Mouse (Mus musculus) intestine, postnatal 0 days (tissue): ENCODE results near the gene Setd1a. TPM values are rescaled to one million over a fixed set of nuclear protein-coding genes. Genes with fewer than 3 reads are reported as not detected.

Experiments used
- ATAC-seq: fragments of 200-750 bp; cut with Nextera tagmentation; 2 replicates; pipeline ENCODE4 v1.8.0; 2017; ENCODE audit warnings: mild to moderate bottlenecking, moderate TSS enrichment, moderate library complexity
- H3K27ac ChIP-seq: fragments of 300-500 bp; sonication (generic); 2 replicates; pipeline ENCODE4 v1.5.1; 2014; ENCODE audit warnings: mild to moderate bottlenecking, low read depth, low read length, moderate library complexity
- H3K27me3 ChIP-seq: fragments of 300-500 bp; sonication (generic); replicated peaks from 2 replicates; pipeline ENCODE4 v1.6.1; 2014; ENCODE audit warnings: low read length, mixed read lengths; ENCODE audit not compliant: control insufficient read depth, insufficient read depth
- H3K36me3 ChIP-seq: fragments of 300-500 bp; sonication (generic); 2 replicates; pipeline ENCODE4 v1.6.1; 2014; ENCODE audit warnings: mild to moderate bottlenecking, moderate library complexity; ENCODE audit not compliant: control insufficient read depth, insufficient read depth
- H3K4me1 ChIP-seq: fragments of 300-500 bp; sonication (generic); replicated peaks from 2 replicates; pipeline ENCODE4 v1.6.1; 2014; ENCODE audit warnings: antibody characterized with exemption, low read length, mixed read lengths; ENCODE audit not compliant: control insufficient read depth, insufficient read depth
- H3K4me2 ChIP-seq: fragments of 300-500 bp; sonication (generic); replicated peaks from 2 replicates; pipeline ENCODE4 v1.6.1; 2014; ENCODE audit warnings: low read depth, mild to moderate bottlenecking, moderate library complexity
- H3K4me3 ChIP-seq: fragments of 300-500 bp; sonication (generic); 2 replicates; pipeline ENCODE4 v1.5.1; 2014; ENCODE audit warnings: low read depth, low read length
- H3K9ac ChIP-seq: fragments of 300-500 bp; sonication (generic); 2 replicates; pipeline ENCODE4 v1.6.1; 2014; ENCODE audit warnings: mild to moderate bottlenecking, low read depth, low read length
- H3K9me3 ChIP-seq: fragments of 300-500 bp; sonication (generic); 2 replicates; pipeline ENCODE4 v1.6.1; 2016; ENCODE audit warnings: mixed run types; ENCODE audit not compliant: control insufficient read depth
- CTCF ChIP-seq: sonication (generic); IDR thresholded peaks from 2 replicates; pipeline ENCODE4 v1.5.1; 2016; ENCODE audit warnings: low read depth, mild to moderate bottlenecking, control low read depth, antibody characterized with exemption, moderate library complexity
- WGBS: fragments of 180-500 bp; shearing (Covaris S2); extraction: QIAGEN DNeasy Blood & Tissue Kit; methylation state at CpG from one replicate; pipeline ENCODE4 v1.1.7; 2014; 5-methylcytosine and 5-hydroxymethylcytosine counted together
- polyA plus RNA-seq: library from polyadenylated mRNA; unstranded; fragments of >200 nt; fragmentation: Nextera tagmentation; extraction: Ambion mirVana; gene quantifications from 2 replicates; pipeline ENCODE4 v1.2.1, GENCODE M21; 2015

Setd1a gene
- polyA plus RNA-seq, 1 experiment from 2014 or later = 9.9 TPM

GRCm38 (mm10) chr7:127751619-127752018 is 24.9 kb upstream of the Setd1a start:
- WGBS = 86% methylated on average over 5 of the region's 5 CpGs
- no peaks in the 10 kb centered on the region for H3K27me3 ChIP-seq
- H3K27ac ChIP-seq = no peak overlapping the region
- ATAC-seq = no peak
- TF ChIP-seq CTCF = no peak
- no peak overlapping the region for H3K4me3 ChIP-seq
- H3K36me3 ChIP-seq = peaks cover 77% of the 10 kb centered on the region
- no peak overlapping the region for H3K9ac ChIP-seq
- H3K9me3 ChIP-seq = no peaks in the 10 kb centered on the region
- H3K4me2 ChIP-seq = no peak overlapping the region
- no peaks in the 10 kb centered on the region for H3K4me1 ChIP-seq

GRCm38 (mm10) chr7:127752069-127752468 is 24.4 kb upstream of the Setd1a start:
- no peaks in the 10 kb centered on the region for H3K27me3 ChIP-seq
- no peak overlapping the region for H3K4me2 ChIP-seq
- WGBS = 92% methylated on average over 27 of the region's 27 CpGs
- H3K4me1 ChIP-seq = no peaks in the 10 kb centered on the region
- H3K4me3 ChIP-seq = no peak overlapping the region
- no peak for ATAC-seq
- H3K9ac ChIP-seq = no peak overlapping the region
- H3K27ac ChIP-seq = no peak overlapping the region
- H3K36me3 ChIP-seq = peaks cover 81% of the 10 kb centered on the region
- no peak for TF ChIP-seq CTCF
- no peaks in the 10 kb centered on the region for H3K9me3 ChIP-seq

- 54% methylated on average over 5 of the region's 5 CpGs for WGBS
- Histone ChIP-seq H3K4me2 (no peak overlapping the region), H3K36me3 (peaks cover 89% of the 10 kb centered on the region), H3K4me3 (no peak overlapping the region), H3K9me3 (no peaks in the 10 kb centered on the region), H3K4me1 (no peaks in the 10 kb centered on the region), H3K27me3 (no peaks in the 10 kb centered on the region), H3K27ac (no peak overlapping the region), H3K9ac (no peak overlapping the region)
- ATAC-seq = no peak
- TF ChIP-seq CTCF = no peak
Observed at GRCm38 (mm10) chr7:127753158-127753557, 23.3 kb upstream of the Setd1a start.

GRCm38 (mm10) chr7:127753741-127754140 is 22.7 kb upstream of the Setd1a start:
- peaks cover 83% of the 10 kb centered on the region for H3K36me3 ChIP-seq
- 75% methylated on average over 7 of the region's 7 CpGs for WGBS

GRCm38 (mm10) chr7:127759716-127760115 is 16.8 kb upstream of the Setd1a start:
- H3K27ac ChIP-seq = no peak overlapping the region
- 59% methylated on average over 6 of the region's 6 CpGs for WGBS
- ATAC-seq = no peak
- H3K36me3 ChIP-seq = peaks cover 54% of the 10 kb centered on the region
- TF ChIP-seq CTCF = no peak
- H3K4me3 ChIP-seq = no peak overlapping the region
- no peaks in the 10 kb centered on the region for H3K4me1 ChIP-seq
- H3K9me3 ChIP-seq = no peaks in the 10 kb centered on the region
- H3K27me3 ChIP-seq = no peaks in the 10 kb centered on the region
- no peak overlapping the region for H3K4me2 ChIP-seq
- no peak overlapping the region for H3K9ac ChIP-seq

More at GRCm38 (mm10) chr7:127753741-127754140, 22.7 kb upstream of the Setd1a start:
- H3K27me3 ChIP-seq = no peaks in the 10 kb centered on the region
- no peak overlapping the region for H3K4me2 ChIP-seq
- no peak overlapping the region for H3K27ac ChIP-seq
- H3K9me3 ChIP-seq = no peaks in the 10 kb centered on the region
- no peak for TF ChIP-seq CTCF
- ATAC-seq = no peak
- no peak overlapping the region for H3K4me3 ChIP-seq
- no peak overlapping the region for H3K9ac ChIP-seq
- no peaks in the 10 kb centered on the region for H3K4me1 ChIP-seq

- Histone ChIP-seq H3K4me3 (no peak overlapping the region), H3K9me3 (no peaks in the 10 kb centered on the region), H3K36me3 (peaks cover 48% of the 10 kb centered on the region), H3K4me1 (no peaks in the 10 kb centered on the region), H3K9ac (no peak overlapping the region), H3K27me3 (no peaks in the 10 kb centered on the region), H3K27ac (peak overlapping the region; percentile 3; the same call in 1 of the 2 replicates), H3K4me2 (no peak overlapping the region)
- peak; percentile 22; the same call in 1 of the 2 replicates for ATAC-seq
- TF ChIP-seq CTCF = no peak
- 34% methylated on average over 3 of the region's 3 CpGs for whole genome bisulfite sequencing
Observed at GRCm38 (mm10) chr7:127760478-127760877, 16.0 kb upstream of the Setd1a start.

- TF ChIP-seq CTCF = peak; percentile 98
- Histone ChIP-seq H3K9me3 (no peaks in the 10 kb centered on the region), H3K4me1 (no peaks in the 10 kb centered on the region), H3K27ac (0 out of 2 replicates have a peak overlapping the region, but pooled peaks have one; percentile 3), H3K4me3 (no peak overlapping the region), H3K27me3 (no peaks in the 10 kb centered on the region), H3K36me3 (peaks cover 50% of the 10 kb centered on the region), H3K4me2 (no peak overlapping the region), H3K9ac (no peak overlapping the region)
- ATAC-seq = peak; percentile 56
- WGBS = 23% methylated on average over 7 of the region's 7 CpGs
Observed at GRCm38 (mm10) chr7:127761026-127761425, 15.4 kb upstream of the Setd1a start.
